Mouse (Mus musculus): ENCODE results near the gene Fkbp15. TPM values are rescaled to one million over a fixed set of nuclear protein-coding genes. Genes with fewer than 3 reads are reported as not detected.

Fkbp15 gene
- polyA plus RNA-seq, 1 experiment from 2014 or later, result 29.0 TPM

GRCm38 (mm10) chr4:62389592-62390512 is 29.5 kb upstream of the Fkbp15 start:
- no peaks in the 10 kb centered on the region for H3K4me1 ChIP-seq
- H3K4me3 ChIP-seq, result no peak overlapping the region
- H3K9ac ChIP-seq, result no peak overlapping the region
- 84% methylated on average over 5 of the region's 5 CpGs for WGBS
- peaks cover 62% of the 10 kb centered on the region for H3K36me3 ChIP-seq
- no peak overlapping the region for H3K27ac ChIP-seq
- no peaks in the 10 kb centered on the region for H3K27me3 ChIP-seq
- H3K9me3 ChIP-seq, result no peaks in the 10 kb centered on the region
- no peak overlapping the region for H3K4me2 ChIP-seq
- ATAC-seq (ENCODE audit: insufficient number of reproducible peaks, low FRiP score, low TSS enrichment, low read depth), result no peak

- H3K27ac ChIP-seq, result no peak overlapping the region
- no peak overlapping the region for H3K4me3 ChIP-seq
- 91% methylated on average over 7 of the region's 7 CpGs for WGBS
- no peaks in the 10 kb centered on the region for H3K9me3 ChIP-seq
- no peaks in the 10 kb centered on the region for H3K4me1 ChIP-seq
- no peak overlapping the region for H3K4me2 ChIP-seq
- H3K36me3 ChIP-seq, result peaks cover 37% of the 10 kb centered on the region
- no peak for ATAC-seq (ENCODE audit: insufficient number of reproducible peaks, low FRiP score, low TSS enrichment, low read depth)
- H3K9ac ChIP-seq, result no peak overlapping the region
- no peaks in the 10 kb centered on the region for H3K27me3 ChIP-seq
Observed at GRCm38 (mm10) chr4:62385439-62385838, 25.1 kb upstream of the Fkbp15 start.

- no peak overlapping the region for H3K4me2 ChIP-seq
- no peak overlapping the region for H3K27ac ChIP-seq
- no peaks in the 10 kb centered on the region for H3K27me3 ChIP-seq
- peaks cover 26% of the 10 kb centered on the region for H3K36me3 ChIP-seq
- H3K4me1 ChIP-seq, result no peaks in the 10 kb centered on the region
- ATAC-seq (ENCODE audit: insufficient number of reproducible peaks, low FRiP score, low TSS enrichment, low read depth), result no peak
- H3K9me3 ChIP-seq, result no peaks in the 10 kb centered on the region
- H3K4me3 ChIP-seq, result no peak overlapping the region
- H3K9ac ChIP-seq, result no peak overlapping the region
- 87% methylated on average over 1 of the region's 1 CpGs for WGBS
Observed at GRCm38 (mm10) chr4:62384159-62384558, 23.8 kb upstream of the Fkbp15 start.

GRCm38 (mm10) chr4:62383752-62384151 is 23.4 kb upstream of the Fkbp15 start:
- no peak overlapping the region for H3K4me3 ChIP-seq
- H3K27ac ChIP-seq, result no peak overlapping the region
- no peak for ATAC-seq (ENCODE audit: insufficient number of reproducible peaks, low FRiP score, low TSS enrichment, low read depth)
- no peak overlapping the region for H3K4me2 ChIP-seq
- H3K36me3 ChIP-seq, result peaks cover 25% of the 10 kb centered on the region
- H3K9ac ChIP-seq, result no peak overlapping the region
- no peaks in the 10 kb centered on the region for H3K27me3 ChIP-seq
- WGBS, result 82% methylated on average over 7 of the region's 7 CpGs
- no peaks in the 10 kb centered on the region for H3K4me1 ChIP-seq
- H3K9me3 ChIP-seq, result no peaks in the 10 kb centered on the region

- Histone ChIP-seq H3K4me2 (no peak overlapping the region), H3K27ac (no peak overlapping the region), H3K9ac (no peak overlapping the region), H3K36me3 (peaks cover 20% of the 10 kb centered on the region), H3K27me3 (no peaks in the 10 kb centered on the region), H3K4me1 (no peaks in the 10 kb centered on the region), H3K4me3 (no peak overlapping the region), H3K9me3 (no peaks in the 10 kb centered on the region)
- ATAC-seq (ENCODE audit: insufficient number of reproducible peaks, low FRiP score, low TSS enrichment, low read depth), result no peak
- 86% methylated on average over 6 of the region's 6 CpGs for WGBS
Observed at GRCm38 (mm10) chr4:62383207-62383606, 22.9 kb upstream of the Fkbp15 start.

- Histone ChIP-seq H3K36me3 (peaks cover 4% of the 10 kb centered on the region; the same call in 1 of the 2 replicates), H3K9ac (no peak overlapping the region), H3K4me1 (no peaks in the 10 kb centered on the region), H3K27me3 (no peaks in the 10 kb centered on the region), H3K4me3 (no peak overlapping the region), H3K27ac (no peak overlapping the region), H3K9me3 (no peaks in the 10 kb centered on the region), H3K4me2 (no peak overlapping the region)
- 81% methylated on average over 9 of the region's 9 CpGs for WGBS
- ATAC-seq (ENCODE audit: insufficient number of reproducible peaks, low FRiP score, low TSS enrichment, low read depth), result no peak
Observed at GRCm38 (mm10) chr4:62379724-62380381, 19.5 kb upstream of the Fkbp15 start.

GRCm38 (mm10) chr4:62376123-62376522 is 15.8 kb upstream of the Fkbp15 start:
- H3K27ac ChIP-seq, result no peak overlapping the region
- H3K27me3 ChIP-seq, result no peaks in the 10 kb centered on the region
- no peak for ATAC-seq (ENCODE audit: insufficient number of reproducible peaks, low FRiP score, low TSS enrichment, low read depth)
- H3K9me3 ChIP-seq, result no peaks in the 10 kb centered on the region
- no peak overlapping the region for H3K4me3 ChIP-seq
- peaks cover 2% of the 10 kb centered on the region; the same call in 1 of the 2 replicates for H3K4me1 ChIP-seq
- no peak overlapping the region for H3K9ac ChIP-seq
- no peaks in the 10 kb centered on the region for H3K36me3 ChIP-seq
- WGBS, result 77% methylated on average over 2 of the region's 2 CpGs
- no peak overlapping the region for H3K4me2 ChIP-seq

GRCm38 (mm10) chr4:62374342-62374741 is 14.0 kb upstream of the Fkbp15 start:
- 63% methylated on average over 4 of the region's 4 CpGs for WGBS
- no peak overlapping the region for H3K4me2 ChIP-seq
- ATAC-seq (ENCODE audit: insufficient number of reproducible peaks, low FRiP score, low TSS enrichment, low read depth), result no peak
- H3K9ac ChIP-seq, result no peak overlapping the region
- H3K4me1 ChIP-seq, result peaks cover 2% of the 10 kb centered on the region; the same call in 1 of the 2 replicates
- H3K27ac ChIP-seq, result no peak overlapping the region
- H3K27me3 ChIP-seq, result no peaks in the 10 kb centered on the region
- H3K36me3 ChIP-seq, result no peaks in the 10 kb centered on the region
- no peaks in the 10 kb centered on the region for H3K9me3 ChIP-seq
- no peak overlapping the region for H3K4me3 ChIP-seq

GRCm38 (mm10) chr4:62373668-62374067 is 13.3 kb upstream of the Fkbp15 start:
- H3K4me1 ChIP-seq, result peaks cover 2% of the 10 kb centered on the region; the same call in 1 of the 2 replicates
- no peak overlapping the region for H3K4me2 ChIP-seq
- no peaks in the 10 kb centered on the region for H3K9me3 ChIP-seq
- no peaks in the 10 kb centered on the region for H3K36me3 ChIP-seq
- WGBS, result 43% methylated on average over 7 of the region's 7 CpGs
- no peak overlapping the region for H3K9ac ChIP-seq
- H3K4me3 ChIP-seq, result no peak overlapping the region
- no peaks in the 10 kb centered on the region for H3K27me3 ChIP-seq
- H3K27ac ChIP-seq, result no peak overlapping the region
- ATAC-seq (ENCODE audit: insufficient number of reproducible peaks, low FRiP score, low TSS enrichment, low read depth), result no peak

- H3K9me3 ChIP-seq, result no peaks in the 10 kb centered on the region
- no peaks in the 10 kb centered on the region for H3K27me3 ChIP-seq
- H3K36me3 ChIP-seq, result no peaks in the 10 kb centered on the region
- no peak overlapping the region for H3K9ac ChIP-seq
- H3K4me3 ChIP-seq, result no peak overlapping the region
- H3K4me2 ChIP-seq, result no peak overlapping the region
- ATAC-seq (ENCODE audit: insufficient number of reproducible peaks, low FRiP score, low TSS enrichment, low read depth), result no peak
- H3K27ac ChIP-seq, result no peak overlapping the region
- peaks cover 2% of the 10 kb centered on the region; the same call in 1 of the 2 replicates for H3K4me1 ChIP-seq
- WGBS, result 75% methylated on average over 9 of the region's 9 CpGs
Observed at GRCm38 (mm10) chr4:62372818-62373520, 12.6 kb upstream of the Fkbp15 start.

- ATAC-seq (ENCODE audit: insufficient number of reproducible peaks, low FRiP score, low TSS enrichment, low read depth), result no peak
- Histone ChIP-seq H3K27ac (no peak overlapping the region), H3K9me3 (no peaks in the 10 kb centered on the region), H3K4me2 (no peak overlapping the region), H3K4me1 (peaks cover 2% of the 10 kb centered on the region; the same call in 1 of the 2 replicates), H3K9ac (no peak overlapping the region), H3K27me3 (no peaks in the 10 kb centered on the region), H3K36me3 (no peaks in the 10 kb centered on the region), H3K4me3 (no peak overlapping the region)
- 48% methylated on average over 1 of the region's 1 CpGs for WGBS
Observed at GRCm38 (mm10) chr4:62372410-62372809, 12.1 kb upstream of the Fkbp15 start.

All from limb, embryonic 15.5 days (tissue).